Mouse (Mus musculus) kidney, adult 2 months (tissue): ENCODE measurements around the gene Jph2. TPM values are rescaled to one million over a fixed set of nuclear protein-coding genes. Genes with fewer than 3 reads are reported as not detected.
"Not testable (repeated sequence)": the region's sequence is repeated elsewhere in the genome, so short reads cannot be mapped to it uniquely, and the experiment has no call there.

Source experiments
- DNase-seq: peaks from one replicate; pipeline ENCODE4 v3.0.0; 2021
- H3K27ac ChIP-seq: fragments of 200-500 bp; 2 replicates; pipeline ENCODE4 v1.5.1; 2012; ENCODE audit warnings: low read depth, low read length, control low read depth, inconsistent platforms; ENCODE audit not compliant: insufficient read depth
- H3K27me3 ChIP-seq: fragments of 200-500 bp; replicated peaks from 2 replicates; pipeline ENCODE4 v1.6.1; 2012; ENCODE audit warnings: mild to moderate bottlenecking, moderate library complexity, low read length, inconsistent platforms; ENCODE audit not compliant: control insufficient read depth, insufficient read depth
- H3K36me3 ChIP-seq: fragments of 200-500 bp; 2 replicates; pipeline ENCODE4 v1.6.1; 2012; ENCODE audit warnings: mild to moderate bottlenecking, moderate library complexity, low read length, inconsistent platforms; ENCODE audit not compliant: control insufficient read depth, insufficient read depth
- H3K4me1 ChIP-seq: fragments of 200-500 bp; 2 replicates; pipeline ENCODE4 v1.6.1; 2011; ENCODE audit warnings: low read length; ENCODE audit not compliant: control insufficient read depth, insufficient read depth
- H3K4me3 ChIP-seq: fragments of 200-500 bp; 2 replicates; pipeline ENCODE4 v1.5.1; 2011; ENCODE audit warnings: mild to moderate bottlenecking, low read depth, low read length, control low read depth; ENCODE audit not compliant: insufficient read depth
- CTCF ChIP-seq: fragments of 200-500 bp; conservative IDR thresholded peaks from 2 replicates; pipeline ENCODE4 v1.5.1; 2011; ENCODE audit warnings: low read depth, mild to moderate bottlenecking, control low read depth, low read length, moderate library complexity, mixed read lengths; ENCODE audit not compliant: insufficient read depth, insufficient read length
- POLR2A ChIP-seq: fragments of 200-500 bp; IDR thresholded peaks from one replicate; pipeline ENCODE4 v1.6.1; 2011; ENCODE audit warnings: low read depth, low read length, control low read depth
- WGBS: fragments of 180-500 bp; shearing (Covaris S2); methylation state at CpG from one replicate; pipeline ENCODE4 v1.1.7; 2018; 5-methylcytosine and 5-hydroxymethylcytosine counted together
- polyA plus RNA-seq: library from polyadenylated mRNA; depleted of rRNA; stranded (reverse); fragments of >200 nt; gene quantifications from 2 replicates; pipeline ENCODE4 v1.2.3, GENCODE M21; 2012

Gene Jph2
- polyA plus RNA-seq, 1 experiment: 3.8 TPM

DNA sequence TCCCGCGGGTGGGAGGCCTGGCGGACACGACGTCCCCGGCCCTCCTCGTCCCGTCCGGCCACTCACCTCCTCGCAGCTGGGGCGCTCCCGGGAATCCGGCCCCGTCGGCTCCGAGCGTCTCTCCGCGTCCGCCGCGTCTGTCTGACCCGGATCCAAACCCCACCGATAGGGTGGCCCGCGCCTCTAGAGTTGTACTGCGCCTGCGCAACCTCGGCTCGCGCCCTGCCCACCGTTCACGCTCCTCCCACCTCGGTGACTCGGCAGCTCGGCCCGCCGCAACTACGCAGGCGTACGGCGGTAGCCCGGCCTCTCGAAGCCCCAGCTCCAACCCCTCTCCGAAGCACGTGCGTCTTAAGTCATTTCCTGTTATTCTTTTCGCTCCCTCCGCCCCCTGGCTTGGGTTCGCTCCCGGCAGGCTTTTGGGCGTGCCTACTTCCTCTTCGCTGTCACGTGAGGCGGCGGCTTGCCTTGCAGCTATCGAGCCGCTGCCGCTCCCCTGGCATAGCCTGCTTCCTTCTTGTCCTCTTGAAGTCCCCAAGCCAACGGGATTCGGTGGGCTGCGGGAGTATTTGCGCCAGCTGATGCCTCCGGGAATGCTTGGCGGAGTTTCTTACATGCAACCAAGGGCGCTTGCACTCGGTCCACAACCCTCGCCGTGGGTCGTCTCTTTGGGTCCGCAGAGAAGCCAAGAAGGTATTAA lies 21.7 kb upstream of the Jph2 start:
- Histone ChIP-seq H3K4me1 (peaks cover 22% of the 10 kb centered on the region), H3K4me3 (peak overlapping the region; percentile 97), H3K27ac (peak overlapping the region; percentile 68), H3K27me3 (no peaks in the 10 kb centered on the region), H3K36me3 (0 out of 2 replicates have a peak, but pooled peaks cover 3% of the 10 kb centered on the region)
- TF ChIP-seq CTCF (0 out of 2 replicates have a peak, but pooled peaks have one; percentile 22), POLR2A (peak; percentile 90)
- WGBS: under 1% methylated on average over 71 of the region's 71 CpGs
- DNase-seq: peak; percentile 100

DNA sequence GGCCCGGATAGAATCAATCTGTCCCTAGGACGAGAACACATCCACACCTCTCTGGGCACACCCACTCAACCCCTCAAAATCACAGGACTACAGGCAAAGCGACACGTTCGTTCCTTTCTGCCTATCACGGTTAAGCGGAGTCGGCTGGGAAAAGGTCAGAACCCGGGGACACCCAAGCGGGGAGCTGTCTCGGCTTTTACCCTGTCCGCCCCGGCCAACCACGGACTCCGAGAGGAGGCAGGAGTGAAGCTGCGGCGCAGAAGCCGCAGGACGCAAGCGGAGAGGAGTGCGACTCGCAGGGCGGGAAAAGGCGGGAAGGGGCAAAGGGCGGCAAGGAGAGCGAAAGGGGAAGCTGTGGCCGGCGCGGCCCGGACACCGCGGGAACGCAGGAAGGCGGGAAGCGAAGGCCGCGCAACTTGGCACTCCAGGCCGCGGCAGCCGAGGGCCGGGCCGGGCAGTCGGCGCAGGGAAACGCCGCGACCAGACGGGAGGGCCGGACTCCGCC lies 21.1 kb upstream of the Jph2 start:
- peak; percentile 72 for DNase-seq
- Histone ChIP-seq H3K27me3 (no peaks in the 10 kb centered on the region), H3K36me3 (peaks cover 4% of the 10 kb centered on the region; the same call in 1 of the 2 replicates), H3K4me1 (peaks cover 21% of the 10 kb centered on the region), H3K27ac (peak overlapping the region; percentile 65), H3K4me3 (peak overlapping the region; percentile 97)
- TF ChIP-seq CTCF (no peak), POLR2A (no peak)
- WGBS: under 1% methylated on average over 50 of the region's 50 CpGs

DNA sequence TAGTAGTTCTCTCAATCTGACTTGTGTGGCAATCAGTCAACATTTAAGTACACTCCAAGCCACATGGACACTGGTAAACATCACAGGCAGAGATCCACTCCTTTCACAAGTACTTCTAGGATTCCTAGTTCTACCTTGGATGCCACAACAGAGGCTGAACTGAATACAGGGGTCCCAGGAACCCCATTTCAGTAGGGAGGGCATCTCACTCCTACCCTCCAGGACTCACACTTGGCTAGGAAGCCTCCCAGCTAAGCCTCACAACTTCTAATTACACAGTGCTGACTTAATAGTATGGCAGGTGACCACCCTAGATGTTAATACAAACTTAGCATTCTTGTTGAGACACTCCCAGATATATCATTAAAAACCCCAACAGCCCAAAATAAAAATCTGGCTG lies 20.0 kb upstream of the Jph2 start:
- Histone ChIP-seq H3K36me3 (peaks cover 4% of the 10 kb centered on the region; the same call in 1 of the 2 replicates), H3K27ac (no peak overlapping the region), H3K27me3 (no peaks in the 10 kb centered on the region), H3K4me1 (peaks cover 16% of the 10 kb centered on the region), H3K4me3 (no peak overlapping the region)
- TF ChIP-seq CTCF (no peak), POLR2A (no peak)
- no peak for DNase-seq

DNA sequence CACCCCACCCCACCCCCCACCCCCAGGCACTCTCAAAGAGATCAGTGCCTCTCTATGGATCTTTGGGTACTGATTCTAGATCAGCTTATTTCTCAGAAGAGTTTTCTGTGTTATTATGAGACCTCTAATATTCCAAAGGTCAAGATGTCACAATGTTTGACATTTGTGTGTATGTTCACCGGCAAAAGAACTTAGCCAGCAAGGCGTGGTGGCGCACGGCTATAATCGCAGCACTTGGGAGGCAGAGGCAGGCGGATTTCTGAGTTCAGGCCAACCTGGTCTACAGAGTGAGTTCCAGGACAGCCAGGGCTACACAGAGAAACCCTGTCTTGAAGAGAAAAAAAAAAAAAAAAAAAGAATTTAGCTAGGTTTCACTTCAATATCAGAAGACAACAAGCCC lies 19.2 kb upstream of the Jph2 start:
- 85% methylated on average over 6 of the region's 6 CpGs for WGBS
- H3K36me3 ChIP-seq: peaks cover 4% of the 10 kb centered on the region; the same call in 1 of the 2 replicates
- no peak overlapping the region for H3K27ac ChIP-seq
- TF ChIP-seq CTCF (no peak), POLR2A (no peak)
- H3K4me1 ChIP-seq: peaks cover 15% of the 10 kb centered on the region
- no peaks in the 10 kb centered on the region for H3K27me3 ChIP-seq
- no peak for DNase-seq
- no peak overlapping the region for H3K4me3 ChIP-seq

DNA sequence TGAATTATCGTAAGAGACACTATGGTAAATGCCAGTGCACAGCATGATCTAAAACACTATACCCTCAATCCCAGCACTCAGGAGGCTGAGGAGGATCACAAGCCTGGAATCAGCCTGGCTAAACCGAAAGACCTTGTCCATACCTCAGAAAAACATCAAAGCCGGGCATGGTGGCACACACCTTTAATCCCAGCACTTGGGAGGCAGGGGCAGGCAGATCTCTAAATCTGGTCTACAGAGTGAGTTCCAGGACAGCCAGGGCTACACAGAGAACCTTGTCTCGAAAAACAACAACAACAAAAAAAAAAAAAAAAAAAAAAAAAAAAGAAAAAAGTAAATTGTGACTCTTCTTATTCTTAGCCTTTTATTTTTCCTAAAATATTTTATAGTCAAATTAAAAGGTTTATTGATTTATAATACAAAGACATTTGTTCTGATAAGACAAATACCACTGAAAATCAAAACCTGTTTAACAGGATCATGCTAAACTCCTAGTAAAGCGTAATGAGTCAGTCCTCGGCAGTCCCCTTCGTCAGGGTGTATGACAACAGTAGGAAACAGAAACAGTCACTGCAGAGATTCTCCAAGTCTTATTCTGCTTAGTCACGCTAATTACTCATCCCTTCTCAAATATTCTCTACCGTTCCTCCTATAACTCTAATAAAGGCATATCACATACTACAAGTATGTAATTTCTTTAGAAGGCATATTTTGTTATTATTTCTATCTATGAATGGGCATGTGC lies 15.2 kb upstream of the Jph2 start:
- Histone ChIP-seq H3K4me3 (no peak overlapping the region), H3K27me3 (no peaks in the 10 kb centered on the region), H3K27ac (no peak overlapping the region), H3K36me3 (peaks cover 15% of the 10 kb centered on the region), H3K4me1 (peaks cover 6% of the 10 kb centered on the region)
- 85% methylated on average over 9 of the region's 9 CpGs for WGBS
- DNase-seq: no peak
- no peak for TF ChIP-seq CTCF
- no peak for TF ChIP-seq POLR2A

DNA sequence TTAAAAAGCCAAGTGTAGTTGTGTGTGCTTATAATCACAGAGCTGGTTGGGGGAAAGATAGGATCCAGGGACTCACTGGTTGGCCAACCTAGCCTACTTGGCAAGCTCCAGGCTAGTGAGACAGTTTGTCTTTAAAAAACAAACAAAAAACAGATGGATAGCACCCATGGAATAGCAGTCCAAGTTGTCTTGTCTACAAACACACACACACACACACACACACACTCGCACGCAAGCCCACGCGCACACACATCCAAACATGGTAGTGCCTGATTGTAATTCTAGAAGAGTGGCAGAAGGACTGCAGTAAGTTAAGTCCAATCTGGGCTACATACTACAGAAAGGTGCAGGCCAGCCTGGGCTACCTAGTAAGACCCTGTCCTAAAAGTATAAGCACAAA lies 14.6 kb upstream of the Jph2 start:
- no peak overlapping the region for H3K4me3 ChIP-seq
- peaks cover under 1% of the 10 kb centered on the region for H3K4me1 ChIP-seq
- no peak overlapping the region for H3K27ac ChIP-seq
- TF ChIP-seq POLR2A (no peak), CTCF (no peak)
- no peak for DNase-seq
- no peaks in the 10 kb centered on the region for H3K27me3 ChIP-seq
- H3K36me3 ChIP-seq: peaks cover 16% of the 10 kb centered on the region
- WGBS: 93% methylated on average over 4 of the region's 4 CpGs

DNA sequence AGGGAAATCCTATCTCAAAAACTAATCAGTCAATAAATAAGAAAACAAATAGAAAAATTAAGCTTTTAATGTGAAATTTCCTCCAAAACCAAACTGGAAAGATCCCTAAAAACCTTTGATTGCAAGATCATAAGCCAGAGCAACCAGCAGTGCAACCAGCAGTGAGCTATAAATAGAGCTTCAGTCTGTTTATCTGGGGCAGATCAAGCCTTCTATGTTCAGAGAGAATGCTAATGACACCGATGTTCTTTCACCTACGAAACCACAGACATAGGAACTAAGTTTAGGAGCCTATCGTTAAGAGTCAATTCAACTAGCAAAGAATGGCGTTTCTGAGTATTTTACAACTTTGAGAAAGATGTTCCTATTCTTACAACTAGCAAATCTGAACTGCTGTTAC lies 14.0 kb upstream of the Jph2 start:
- H3K27ac ChIP-seq: no peak overlapping the region
- WGBS: 62% methylated on average over 4 of the region's 4 CpGs

DNA sequence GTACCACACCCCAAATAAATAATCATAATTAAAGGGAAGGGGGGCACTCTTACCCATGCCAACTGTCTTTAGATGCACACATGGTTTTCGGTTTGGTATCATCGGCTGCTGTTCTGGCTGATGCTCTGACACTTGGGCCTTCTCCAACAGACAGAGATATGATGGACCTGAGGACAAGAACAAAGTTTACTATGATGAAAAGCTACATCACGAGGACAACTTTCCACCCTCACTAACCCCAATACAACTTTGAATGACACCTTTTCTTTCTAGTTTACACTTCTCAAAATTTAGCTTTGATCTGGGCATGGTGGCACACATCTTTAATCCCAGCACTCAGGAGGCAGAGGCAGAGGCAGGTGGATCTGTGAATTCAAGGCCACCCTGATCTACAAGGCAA lies 13.6 kb upstream of the Jph2 start:
- not testable (repeated sequence) for H3K4me1 ChIP-seq, H3K4me3 ChIP-seq, DNase-seq, H3K27me3 ChIP-seq, H3K27ac ChIP-seq
- 79% methylated on average over 3 of the region's 3 CpGs for WGBS
- H3K36me3 ChIP-seq: peaks cover 21% of the 10 kb centered on the region

More for the DNA sequence above, 14.0 kb upstream of the Jph2 start:
- Histone ChIP-seq H3K4me1 (no peaks in the 10 kb centered on the region; the same call in 1 of the 2 replicates), H3K27me3 (no peaks in the 10 kb centered on the region), H3K4me3 (no peak overlapping the region), H3K36me3 (peaks cover 21% of the 10 kb centered on the region)
- DNase-seq: no peak
- TF ChIP-seq POLR2A (no peak), CTCF (no peak)
